ENCODE assay signal across 26 mouse cellular contexts in the genomic region with DNA sequence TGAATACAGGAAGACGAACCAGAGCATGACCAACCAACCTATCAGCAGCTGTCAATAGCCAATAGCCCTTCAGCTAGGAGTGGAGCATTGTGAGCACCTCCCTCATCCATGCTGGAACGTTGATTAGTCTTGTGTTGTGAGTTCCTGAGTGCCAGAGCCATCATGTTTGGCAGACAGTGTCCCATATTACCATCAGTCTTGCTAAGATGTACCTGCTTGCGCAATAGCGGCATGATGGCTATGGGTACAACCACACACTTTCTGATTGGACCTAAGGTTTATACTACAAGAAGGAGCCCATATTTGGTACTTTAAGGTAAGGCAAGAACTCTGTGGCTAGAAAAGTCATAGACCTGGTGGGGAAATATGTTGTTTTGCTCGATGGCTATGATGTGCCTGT.
"Had no signal": no experiment of that assay in that cellular context is flagged by ENCODE, and none has a peak within 500 bp of the region (broad histone marks: within the 10 kb centered on the region; RNA-seq: fewer than 3 reads in every experiment).

No protein-coding gene starts in this region.

- DNase-seq: gastrocnemius, adult 2 months; gastrocnemius, postnatal 10 days; gastrocnemius, postnatal 25 days; heart, postnatal 14 days; heart, postnatal 36 days; kidney, adult 11 months; kidney, adult 2 months; kidney, adult 9 months; kidney, postnatal 14 days; kidney, postnatal 36 days; layer of hippocampus, adult 9-11 months; layer of hippocampus, postnatal 36 days; left cerebral cortex, postnatal 4 days; liver, embryonic 13.5 days; lung, adult 18-20 months had no signal

- H3K27ac ChIP-seq: gastrocnemius, adult 2 months; hindbrain, embryonic 10.5 days; hindbrain, embryonic 12.5 days; hindbrain, embryonic 14.5 days; kidney, embryonic 15.5 days; kidney, postnatal 0 days; limb, embryonic 13.5 days; limb, embryonic 15.5 days; liver, embryonic 13.5 days; liver, embryonic 15.5 days had no signal

- H3K9ac ChIP-seq: hindbrain, embryonic 12.5 days; hindbrain, embryonic 14.5 days; kidney, embryonic 15.5 days; limb, embryonic 13.5 days; limb, embryonic 15.5 days; liver, embryonic 13.5 days; liver, embryonic 15.5 days had no signal

- H3K4me2 ChIP-seq: hindbrain, embryonic 12.5 days; hindbrain, embryonic 14.5 days; kidney, embryonic 15.5 days; limb, embryonic 13.5 days; limb, embryonic 15.5 days; liver, embryonic 13.5 days; liver, embryonic 15.5 days had no signal

- H3K4me1 ChIP-seq: hindbrain, embryonic 10.5 days; hindbrain, embryonic 12.5 days; kidney, embryonic 15.5 days; limb, embryonic 13.5 days; limb, embryonic 15.5 days had no signal

- H3K36me3 ChIP-seq: hindbrain, embryonic 10.5 days; hindbrain, embryonic 12.5 days; kidney, embryonic 15.5 days; limb, embryonic 13.5 days; limb, embryonic 15.5 days; liver, embryonic 13.5 days; liver, embryonic 15.5 days had no signal

- H3K27me3 ChIP-seq: hindbrain, embryonic 12.5 days; kidney, embryonic 15.5 days; limb, embryonic 13.5 days; limb, embryonic 15.5 days; liver, embryonic 13.5 days; liver, embryonic 15.5 days had no signal

- H3K4me3 ChIP-seq: gastrocnemius, adult 2 months; hindbrain, embryonic 10.5 days; hindbrain, embryonic 12.5 days; kidney, embryonic 15.5 days; limb, embryonic 13.5 days; limb, embryonic 15.5 days; liver, embryonic 13.5 days; liver, embryonic 15.5 days had no signal

- H3K9me3 ChIP-seq: hindbrain, embryonic 10.5 days; hindbrain, embryonic 12.5 days; kidney, embryonic 15.5 days; limb, embryonic 15.5 days; liver, embryonic 13.5 days; liver, embryonic 15.5 days had no signal

- ATAC-seq: forebrain, embryonic 16.5 days; hindbrain, embryonic 16.5 days; intestine, embryonic 16.5 days had no signal
